Mouse (Mus musculus): ENCODE data around the gene Mmd2.

- peak; percentile 81 for TF ChIP-seq CTCF (IDR thresholded peaks at IDR 0.05; ENCODE audit: extremely low read depth, insufficient read depth, low read length)
- TF ChIP-seq POLR2A (IDR thresholded peaks at IDR 0.05; ENCODE audit: extremely low read depth, insufficient read depth, low read length): no peak
Observed at GRCm38 (mm10) chr5:142581517-142581916, 27.1 kb downstream of the Mmd2 start.

Data from cortical plate, adult 2 months (tissue).